Mouse (Mus musculus) ES-E14 (cell line): ENCODE measurements around the gene Man1c1. TPM values are rescaled to one million over a fixed set of nuclear protein-coding genes. Genes with fewer than 3 reads are reported as not detected.

Experiments used
- DNase-seq: peaks from one replicate; pipeline ENCODE4 v3.0.0-alpha.2; 2013; ENCODE audit warnings: low read depth, low spot score
- H3K27ac ChIP-seq: 2 replicates; pipeline ENCODE4 v1.5.1; 2012; ENCODE audit warnings: low read depth, mild to moderate bottlenecking, low read length, moderate library complexity, mixed read lengths; ENCODE audit not compliant: poor library complexity, insufficient read depth, severe bottlenecking
- H3K36me3 ChIP-seq: 2 replicates; pipeline ENCODE4 v1.6.1; 2012; ENCODE audit warnings: mild to moderate bottlenecking, low read length, moderate library complexity, mixed read lengths; ENCODE audit not compliant: control insufficient read depth, poor library complexity, insufficient read depth, severe bottlenecking
- H3K4me1 ChIP-seq, 2 experiments: fragments of 150-350 bp in 1 of 2; sonication (generic) in 1 of 2; 2 replicates each; pipeline ENCODE4 v1.6.1; 2012; ENCODE audit warnings: low read length in 2 of 2, mild to moderate bottlenecking in 1 of 2, mixed read lengths in 1 of 2; ENCODE audit not compliant: control insufficient read depth in 2 of 2, insufficient read depth in 2 of 2, poor library complexity in 1 of 2
- H3K4me3 ChIP-seq, 2 experiments: fragments of 150-350 bp in 1 of 2; sonication (generic) in 1 of 2; 2 replicates each; pipeline ENCODE4 v1.5.1; 2012; ENCODE audit warnings: low read length in 2 of 2, low read depth in 1 of 2, mild to moderate bottlenecking in 1 of 2, mixed read lengths in 1 of 2; ENCODE audit not compliant: insufficient read depth in 1 of 2, poor library complexity in 1 of 2, severe bottlenecking in 1 of 2
- H3K9ac ChIP-seq: 2 replicates; pipeline ENCODE4 v1.6.1; 2012; ENCODE audit warnings: low read depth, mild to moderate bottlenecking, low read length, mixed read lengths; ENCODE audit not compliant: poor library complexity, insufficient read depth, severe bottlenecking
- H3K9me3 ChIP-seq: fragments of 150-350 bp; sonication (generic); 2 replicates; pipeline ENCODE4 v1.6.1; 2012; ENCODE audit warnings: low read depth, mild to moderate bottlenecking, low read length; ENCODE audit not compliant: control insufficient read depth, insufficient read depth
- CHD2 ChIP-seq: IDR thresholded peaks from 2 replicates; pipeline ENCODE4 v1.6.1; 2014; ENCODE audit warnings: mild to moderate bottlenecking, low read depth, low read length, inconsistent platforms
- HCFC1 ChIP-seq: IDR thresholded peaks from 2 replicates; pipeline ENCODE4 v1.6.1; 2012; ENCODE audit warnings: low read length, inconsistent platforms, borderline replicate concordance; ENCODE audit not compliant: insufficient read depth
- MAFK ChIP-seq: IDR thresholded peaks from 2 replicates; pipeline ENCODE4 v1.6.1; 2014; ENCODE audit warnings: mild to moderate bottlenecking, low read depth, low read length, inconsistent platforms; ENCODE audit not compliant: insufficient read depth
- ZC3H11A ChIP-seq: IDR thresholded peaks from 2 replicates; pipeline ENCODE4 v1.6.1; 2012; ENCODE audit warnings: low read depth, mild to moderate bottlenecking, inconsistent platforms, low read length, borderline replicate concordance
- ZNF384 ChIP-seq: IDR thresholded peaks from 2 replicates; pipeline ENCODE4 v1.6.1; 2012; ENCODE audit warnings: low read depth, low read length, inconsistent platforms
- in situ Hi-C, 2 experiments: fragments of 600-800 bp; cut with MboI; formaldehyde crosslinking; loops; one replicate each; pipeline ENCODE4 v1.15.1; 2025; ENCODE audit warnings: low sequenced_read_pairs in 2 of 2, inconsistent platforms in 1 of 2; ENCODE audit not compliant: unreplicated experiment in 2 of 2
- total RNA-seq: library from RNA; depleted of rRNA; stranded (reverse); fragments of 300-350 nt; gene quantifications from 2 replicates; pipeline ENCODE4 v1.2.3, GENCODE M21; 2012

Man1c1 gene
- total RNA-seq, 1 experiment: 6.1 TPM

DNA sequence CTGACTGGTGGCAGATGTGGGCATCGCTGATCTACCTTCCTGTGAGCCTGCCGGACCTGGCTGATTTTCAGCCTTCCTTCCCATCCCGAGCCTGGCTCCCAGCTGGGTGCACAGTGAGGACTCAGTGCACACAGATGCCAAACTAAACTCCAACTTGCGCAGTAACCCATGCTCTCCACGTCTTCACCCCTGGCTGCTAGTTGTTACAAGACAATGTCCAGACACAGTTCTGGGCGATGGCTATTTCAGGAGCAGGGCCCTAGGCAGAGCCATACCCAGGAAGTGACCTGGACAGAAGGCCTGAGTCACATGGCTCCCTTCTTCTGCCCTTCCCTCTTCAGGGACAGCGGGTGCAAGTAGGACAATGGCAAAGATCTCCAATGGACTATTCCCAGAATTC, 76.0 kb downstream of the Man1c1 start:
- no peak for DNase-seq
- Histone ChIP-seq H3K27ac (no peak overlapping the region), H3K4me3 (no peak overlapping the region; a peak in 1 of 4 replicates), H3K4me1 (peaks cover 3 to 26% of the 10 kb centered on the region in 2 experiments; a peak in 3 of 4 replicates), H3K9me3 (no peaks in the 10 kb centered on the region), H3K36me3 (no peaks in the 10 kb centered on the region), H3K9ac (no peak overlapping the region)
- TF ChIP-seq MAFK (no peak), CHD2 (no peak), ZC3H11A (no peak), ZNF384 (no peak), HCFC1 (no peak)
- in situ Hi-C loops: no loop called here

DNA sequence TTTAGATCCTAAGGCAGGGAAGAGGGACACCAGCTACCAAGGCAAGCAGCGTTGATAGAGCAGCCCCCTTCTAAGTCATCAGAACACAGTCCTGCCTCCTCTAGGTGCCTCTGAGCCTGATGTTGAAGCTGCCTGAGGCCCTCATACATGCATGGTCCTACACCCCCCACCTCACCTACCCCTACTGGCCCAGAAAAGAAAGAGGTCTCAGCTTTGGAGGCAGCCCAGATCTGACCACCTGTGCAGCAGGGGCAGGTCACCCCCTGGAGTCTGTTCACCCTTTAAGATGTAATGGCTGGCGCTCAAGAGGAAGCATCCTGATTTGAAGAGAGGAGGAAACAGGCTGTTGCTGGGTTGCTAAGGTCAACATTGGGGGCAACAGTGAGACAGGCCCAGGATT, 77.2 kb downstream of the Man1c1 start:
- no peak for TF ChIP-seq MAFK
- no peak for TF ChIP-seq CHD2
- TF ChIP-seq HCFC1: no peak
- no peak for TF ChIP-seq ZC3H11A
- no peak for TF ChIP-seq ZNF384
- no peak for DNase-seq
- Histone ChIP-seq H3K27ac (no peak overlapping the region), H3K9me3 (no peaks in the 10 kb centered on the region), H3K4me3 (no peak overlapping the region), H3K4me1 (peaks cover 3 to 25% of the 10 kb centered on the region in 2 experiments; a peak in 3 of 4 replicates), H3K36me3 (no peaks in the 10 kb centered on the region), H3K9ac (no peak overlapping the region)
- in situ Hi-C loops: no loop called here

DNA sequence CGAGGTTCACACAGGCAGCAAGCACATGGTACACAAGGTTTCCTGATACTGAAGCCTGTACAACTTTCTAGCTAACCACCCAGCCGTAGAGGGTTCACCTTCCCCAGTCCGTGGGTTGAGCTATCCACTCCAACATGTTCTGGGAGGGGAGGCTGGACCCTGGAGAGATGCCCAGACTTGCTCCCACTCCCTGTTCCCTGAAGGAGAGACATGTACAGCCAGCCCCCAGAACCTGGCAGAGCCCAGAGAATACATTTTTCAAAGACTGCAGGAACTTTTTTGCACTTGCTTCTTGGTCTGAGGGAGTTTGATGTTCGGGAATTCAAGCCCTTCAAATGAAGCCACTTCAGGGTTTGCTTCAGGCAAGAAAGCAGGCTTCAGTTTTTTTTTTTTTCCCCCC, 77.7 kb downstream of the Man1c1 start:
- H3K4me1 ChIP-seq: peaks cover 3 to 21% of the 10 kb centered on the region in 2 experiments; a peak in 3 of 4 replicates
- no peaks in the 10 kb centered on the region for H3K9me3 ChIP-seq
- H3K36me3 ChIP-seq: no peaks in the 10 kb centered on the region
- in situ Hi-C loops: no loop called here
- no peak for DNase-seq
- no peak overlapping the region for H3K4me3 ChIP-seq
- no peak overlapping the region for H3K9ac ChIP-seq
- TF ChIP-seq CHD2 (no peak), HCFC1 (no peak), MAFK (no peak), ZNF384 (no peak), ZC3H11A (no peak)
- H3K27ac ChIP-seq: no peak overlapping the region

DNA sequence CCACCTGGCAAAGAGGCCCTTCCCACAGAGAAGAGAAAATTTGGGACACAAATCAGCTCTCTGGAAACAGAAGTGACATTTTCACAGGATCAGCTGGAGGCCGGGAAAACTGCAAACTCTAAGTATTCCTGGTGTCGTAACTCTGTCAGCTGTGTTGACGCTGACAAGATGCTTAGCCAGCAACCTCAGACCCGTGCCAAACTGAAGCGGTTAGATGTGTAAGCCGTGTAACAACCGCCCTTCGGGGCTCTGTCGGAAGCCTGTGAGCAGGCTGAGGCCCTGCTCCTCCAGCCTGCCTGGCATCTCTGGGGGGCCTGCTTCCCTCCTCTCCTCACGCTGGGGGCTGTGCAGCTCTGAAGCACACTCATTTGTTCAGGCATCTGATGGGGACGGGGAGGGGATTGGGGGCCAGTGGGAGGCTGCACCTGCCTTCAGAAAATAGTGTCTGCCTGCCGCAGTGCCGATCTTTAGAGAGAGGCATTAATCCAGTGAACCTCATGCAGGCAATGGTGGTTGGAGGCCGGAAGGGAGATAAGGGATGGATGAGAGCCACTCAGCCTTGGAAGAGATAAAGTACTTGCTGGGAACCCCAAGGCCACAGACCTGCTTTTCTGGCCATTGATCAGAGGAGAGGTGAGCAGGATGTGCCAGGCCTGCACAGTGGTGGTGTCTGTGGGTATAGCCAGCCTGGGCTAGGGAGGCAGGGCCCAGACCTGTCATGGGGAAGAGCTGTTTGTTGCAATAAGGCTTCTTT, 79.8 kb downstream of the Man1c1 start:
- Histone ChIP-seq H3K36me3 (no peaks in the 10 kb centered on the region), H3K4me3 (no peak overlapping the region), H3K9ac (peak overlapping the region; percentile 42; the same call in 1 of the 2 replicates), H3K4me1 (peaks cover 3 to 17% of the 10 kb centered on the region in 2 experiments; a peak in 3 of 4 replicates), H3K27ac (no peak overlapping the region), H3K9me3 (no peaks in the 10 kb centered on the region)
- in situ Hi-C loops: no loop called here
- DNase-seq: no peak
- TF ChIP-seq ZNF384 (no peak), ZC3H11A (no peak), HCFC1 (no peak), MAFK (no peak), CHD2 (no peak)
